Mouse (Mus musculus): ENCODE measurements around the gene Ankrd55. TPM values are rescaled to one million over a fixed set of nuclear protein-coding genes. Genes with fewer than 3 reads are reported as not detected.
A peak's percentile ranks its signal among the peaks of the same experiment; 100 is the strongest.

Ankrd55 gene
- polyA plus RNA-seq, 1 experiment from 2014 or later: 0.11 TPM

DNA sequence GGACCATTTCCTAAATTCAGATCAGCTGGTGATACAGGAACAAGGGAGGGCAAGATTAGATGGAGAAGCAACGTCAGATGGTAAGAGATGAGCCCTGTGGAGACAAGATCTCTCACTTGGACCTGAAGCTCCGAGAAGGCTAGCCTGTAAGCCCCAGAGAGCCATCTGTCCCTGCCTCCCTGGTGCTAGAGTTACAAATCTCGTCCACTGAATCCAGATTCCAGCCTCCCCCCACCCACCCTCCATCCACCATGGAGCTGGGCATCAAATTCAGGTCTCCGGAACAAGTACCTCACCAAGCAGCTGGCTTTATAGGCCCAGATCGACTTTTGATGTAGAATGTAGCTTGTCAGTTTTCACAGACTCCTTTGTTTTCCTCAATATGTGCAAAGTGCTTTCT lies 32.4 kb upstream of the Ankrd55 start:
- H3K4me2 ChIP-seq: no peak overlapping the region
- H3K9me3 ChIP-seq (ENCODE audit: control insufficient read depth, low read length): no peaks in the 10 kb centered on the region
- H3K4me3 ChIP-seq (ENCODE audit: low read depth, low read length): no peak overlapping the region
- H3K4me1 ChIP-seq (replicated peaks; ENCODE audit: control insufficient read depth, insufficient read depth, low read length): 0 out of 2 replicates have a peak, but pooled peaks cover 2% of the 10 kb centered on the region
- 75% methylated on average over 5 of the region's 5 CpGs for WGBS
- DNase-seq (ENCODE audit: low spot score) (no peak), ATAC-seq (replicated peaks; ENCODE audit: low FRiP score) (no peak)
- H3K9ac ChIP-seq (ENCODE audit: low read depth, low read length): no peak overlapping the region
- no peaks in the 10 kb centered on the region for H3K27me3 ChIP-seq (replicated peaks; ENCODE audit: control insufficient read depth, insufficient read depth, low read length)
- no peak overlapping the region for H3K27ac ChIP-seq (ENCODE audit: low read depth, low read length)
- no peaks in the 10 kb centered on the region for H3K36me3 ChIP-seq (ENCODE audit: control insufficient read depth, insufficient read depth, low read length)

DNA sequence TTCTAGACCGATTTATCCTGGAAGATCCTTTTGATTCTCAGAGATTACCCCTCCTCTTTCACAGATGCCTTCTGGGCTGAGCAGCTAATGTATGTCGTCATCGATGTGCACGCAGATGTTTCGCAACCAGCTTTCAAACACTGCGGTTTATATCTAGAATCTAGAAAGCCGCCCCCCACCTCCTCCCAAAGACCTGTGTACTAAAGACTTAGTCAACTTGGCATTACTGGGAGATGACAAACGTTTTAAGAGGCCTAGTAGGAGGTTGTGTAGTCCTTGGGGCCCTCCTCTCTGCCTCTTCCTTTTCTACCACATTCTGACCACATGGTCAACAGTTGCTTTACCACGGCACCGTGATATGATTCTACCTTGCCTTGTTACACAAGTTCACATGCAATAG lies 29.8 kb upstream of the Ankrd55 start:
- 48% methylated on average over 10 of the region's 10 CpGs for WGBS
- H3K4me3 ChIP-seq (ENCODE audit: low read depth, low read length): no peak overlapping the region
- H3K27ac ChIP-seq (ENCODE audit: low read depth, low read length): no peak overlapping the region

GRCm38 (mm10) chr13:112259398-112259797 lies 28.9 kb upstream of the Ankrd55 start:
- DNase-seq (ENCODE audit: low spot score): no peak
- H3K4me1 ChIP-seq (replicated peaks; ENCODE audit: control insufficient read depth, insufficient read depth, low read length): 0 out of 2 replicates have a peak, but pooled peaks cover 2% of the 10 kb centered on the region
- ATAC-seq (replicated peaks; ENCODE audit: low FRiP score): peak; percentile 66
- no peaks in the 10 kb centered on the region for H3K36me3 ChIP-seq (ENCODE audit: control insufficient read depth, insufficient read depth, low read length)
- H3K4me3 ChIP-seq (ENCODE audit: low read depth, low read length): no peak overlapping the region
- H3K4me2 ChIP-seq: no peak overlapping the region
- no peaks in the 10 kb centered on the region for H3K27me3 ChIP-seq (replicated peaks; ENCODE audit: control insufficient read depth, insufficient read depth, low read length)
- no peak overlapping the region for H3K27ac ChIP-seq (ENCODE audit: low read depth, low read length)
- WGBS: 40% methylated on average over 2 of the region's 2 CpGs
- no peak overlapping the region for H3K9ac ChIP-seq (ENCODE audit: low read depth, low read length)
- no peaks in the 10 kb centered on the region for H3K9me3 ChIP-seq (ENCODE audit: control insufficient read depth, low read length)

More for the DNA sequence above, 29.8 kb upstream of the Ankrd55 start:
- H3K4me1 ChIP-seq (replicated peaks; ENCODE audit: control insufficient read depth, insufficient read depth, low read length): 0 out of 2 replicates have a peak, but pooled peaks cover 2% of the 10 kb centered on the region
- no peak overlapping the region for H3K4me2 ChIP-seq
- H3K9ac ChIP-seq (ENCODE audit: low read depth, low read length): no peak overlapping the region
- no peaks in the 10 kb centered on the region for H3K36me3 ChIP-seq (ENCODE audit: control insufficient read depth, insufficient read depth, low read length)
- no peaks in the 10 kb centered on the region for H3K27me3 ChIP-seq (replicated peaks; ENCODE audit: control insufficient read depth, insufficient read depth, low read length)
- DNase-seq (ENCODE audit: low spot score) (no peak), ATAC-seq (replicated peaks; ENCODE audit: low FRiP score) (no peak)
- no peaks in the 10 kb centered on the region for H3K9me3 ChIP-seq (ENCODE audit: control insufficient read depth, low read length)

GRCm38 (mm10) chr13:112264666-112265065 lies 23.6 kb upstream of the Ankrd55 start:
- H3K9me3 ChIP-seq (ENCODE audit: control insufficient read depth, low read length): no peaks in the 10 kb centered on the region
- WGBS: 18% methylated on average over 4 of the region's 4 CpGs
- H3K27ac ChIP-seq (ENCODE audit: low read depth, low read length): no peak overlapping the region
- no peak overlapping the region for H3K4me2 ChIP-seq
- no peak overlapping the region for H3K9ac ChIP-seq (ENCODE audit: low read depth, low read length)
- H3K4me1 ChIP-seq (replicated peaks; ENCODE audit: control insufficient read depth, insufficient read depth, low read length): no peaks in the 10 kb centered on the region
- H3K36me3 ChIP-seq (ENCODE audit: control insufficient read depth, insufficient read depth, low read length): no peaks in the 10 kb centered on the region
- ATAC-seq (replicated peaks; ENCODE audit: low FRiP score) (no peak), DNase-seq (ENCODE audit: low spot score) (no peak)
- no peak overlapping the region for H3K4me3 ChIP-seq (ENCODE audit: low read depth, low read length)
- H3K27me3 ChIP-seq (replicated peaks; ENCODE audit: control insufficient read depth, insufficient read depth, low read length): no peaks in the 10 kb centered on the region

DNA sequence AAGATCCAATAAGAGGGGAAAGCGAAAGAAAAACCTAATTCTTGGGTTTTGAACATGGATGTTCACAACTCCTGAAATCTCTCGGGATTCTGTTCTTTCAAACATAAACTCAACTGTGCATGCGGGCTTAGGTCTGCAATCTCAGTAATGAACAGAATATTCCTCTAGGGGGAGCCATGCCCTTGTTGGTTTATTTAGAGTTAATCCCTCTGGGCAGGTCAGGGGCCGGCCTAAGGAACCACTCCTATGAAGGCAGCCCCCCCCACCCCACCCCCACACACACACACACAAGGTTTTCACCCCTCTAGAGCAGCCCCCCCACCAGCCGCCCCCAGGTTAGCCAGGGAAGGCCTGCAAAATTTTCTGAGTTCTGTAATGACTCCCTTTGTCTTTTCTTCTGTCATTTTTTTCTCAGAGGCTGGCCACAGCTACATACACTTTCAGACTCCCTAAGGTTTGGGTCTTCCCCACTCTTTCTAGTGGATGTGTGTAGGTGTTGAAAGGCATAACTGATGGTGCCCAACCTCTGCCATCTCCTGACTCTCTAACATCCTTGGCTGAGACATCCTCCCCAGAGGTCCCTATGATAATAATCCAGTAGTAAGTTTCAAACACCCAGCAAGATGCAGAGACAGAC lies 16.2 kb upstream of the Ankrd55 start:
- Histone ChIP-seq H3K9ac (ENCODE audit: low read depth, low read length) (no peak overlapping the region), H3K4me3 (ENCODE audit: low read depth, low read length) (no peak overlapping the region), H3K4me1 (replicated peaks; ENCODE audit: control insufficient read depth, insufficient read depth, low read length) (no peaks in the 10 kb centered on the region), H3K27ac (ENCODE audit: low read depth, low read length) (no peak overlapping the region), H3K36me3 (ENCODE audit: control insufficient read depth, insufficient read depth, low read length) (no peaks in the 10 kb centered on the region), H3K4me2 (no peak overlapping the region), H3K9me3 (ENCODE audit: control insufficient read depth, low read length) (no peaks in the 10 kb centered on the region), H3K27me3 (replicated peaks; ENCODE audit: control insufficient read depth, insufficient read depth, low read length) (no peaks in the 10 kb centered on the region)
- DNase-seq (ENCODE audit: low spot score): no peak
- no peak for ATAC-seq (replicated peaks; ENCODE audit: low FRiP score)
- WGBS: 19% methylated on average over 5 of the region's 5 CpGs

DNA sequence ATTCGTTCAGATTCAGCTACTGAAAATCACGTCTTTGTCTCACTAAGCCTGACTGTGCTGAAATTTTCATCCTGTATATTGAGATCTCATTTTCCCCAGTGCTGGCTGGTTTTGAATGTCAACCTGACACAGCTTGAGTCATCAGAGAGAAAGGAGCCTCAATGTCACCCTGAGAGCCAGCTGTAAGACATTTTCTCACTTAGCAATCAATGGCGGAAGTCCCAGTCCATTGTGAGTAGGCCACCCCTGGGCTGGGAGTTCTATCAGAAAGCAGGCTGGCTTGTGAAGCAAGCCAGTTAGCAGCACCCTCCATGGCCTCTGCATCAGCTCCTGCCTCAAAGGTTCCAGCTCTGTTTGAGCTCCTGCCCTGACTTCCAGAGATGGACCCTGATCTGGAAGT lies 13.6 kb upstream of the Ankrd55 start:
- no peak overlapping the region for H3K9ac ChIP-seq (ENCODE audit: low read depth, low read length)
- H3K4me2 ChIP-seq: no peak overlapping the region
- H3K27ac ChIP-seq (ENCODE audit: low read depth, low read length): no peak overlapping the region
- no peaks in the 10 kb centered on the region for H3K4me1 ChIP-seq (replicated peaks; ENCODE audit: control insufficient read depth, insufficient read depth, low read length)
- no peaks in the 10 kb centered on the region for H3K9me3 ChIP-seq (ENCODE audit: control insufficient read depth, low read length)
- no peaks in the 10 kb centered on the region for H3K27me3 ChIP-seq (replicated peaks; ENCODE audit: control insufficient read depth, insufficient read depth, low read length)
- no peaks in the 10 kb centered on the region for H3K36me3 ChIP-seq (ENCODE audit: control insufficient read depth, insufficient read depth, low read length)
- no peak for DNase-seq (ENCODE audit: low spot score)
- WGBS: 82% methylated on average over 3 of the region's 3 CpGs
- H3K4me3 ChIP-seq (ENCODE audit: low read depth, low read length): no peak overlapping the region
- no peak for ATAC-seq (replicated peaks; ENCODE audit: low FRiP score)

GRCm38 (mm10) chr13:112275951-112276350 lies 12.3 kb upstream of the Ankrd55 start:
- Histone ChIP-seq H3K9ac (ENCODE audit: low read depth, low read length) (no peak overlapping the region), H3K27me3 (replicated peaks; ENCODE audit: control insufficient read depth, insufficient read depth, low read length) (no peaks in the 10 kb centered on the region), H3K27ac (ENCODE audit: low read depth, low read length) (no peak overlapping the region), H3K4me2 (no peak overlapping the region), H3K36me3 (ENCODE audit: control insufficient read depth, insufficient read depth, low read length) (no peaks in the 10 kb centered on the region), H3K9me3 (ENCODE audit: control insufficient read depth, low read length) (no peaks in the 10 kb centered on the region), H3K4me3 (ENCODE audit: low read depth, low read length) (no peak overlapping the region), H3K4me1 (replicated peaks; ENCODE audit: control insufficient read depth, insufficient read depth, low read length) (no peaks in the 10 kb centered on the region)
- ATAC-seq (replicated peaks; ENCODE audit: low FRiP score): no peak
- WGBS: 81% methylated on average over 8 of the region's 8 CpGs
- DNase-seq (ENCODE audit: low spot score): no peak

DNA sequence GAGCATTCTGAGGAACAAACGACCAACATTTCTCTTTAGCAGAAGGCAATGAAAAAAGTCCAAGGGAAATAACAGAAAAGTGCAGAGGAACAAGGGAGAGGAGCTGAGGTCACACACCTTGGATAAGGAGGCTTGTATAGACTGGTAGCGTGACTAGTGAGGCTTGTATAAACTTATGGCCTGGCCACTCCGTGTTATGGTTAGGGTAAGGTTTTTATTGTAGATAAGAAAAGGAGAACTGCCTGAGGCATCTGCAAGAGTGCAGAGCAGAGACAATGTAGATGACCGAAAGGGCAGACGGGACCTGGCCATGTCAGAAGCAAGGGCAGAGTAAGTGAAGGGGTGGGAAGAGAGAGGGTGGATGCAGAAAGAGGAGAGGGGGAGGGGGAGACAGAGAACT lies 10.7 kb upstream of the Ankrd55 start:
- Histone ChIP-seq H3K9ac (ENCODE audit: low read depth, low read length) (no peak overlapping the region), H3K9me3 (ENCODE audit: control insufficient read depth, low read length) (no peaks in the 10 kb centered on the region), H3K4me1 (replicated peaks; ENCODE audit: control insufficient read depth, insufficient read depth, low read length) (no peaks in the 10 kb centered on the region), H3K4me3 (ENCODE audit: low read depth, low read length) (no peak overlapping the region), H3K36me3 (ENCODE audit: control insufficient read depth, insufficient read depth, low read length) (no peaks in the 10 kb centered on the region), H3K27me3 (replicated peaks; ENCODE audit: control insufficient read depth, insufficient read depth, low read length) (no peaks in the 10 kb centered on the region), H3K27ac (ENCODE audit: low read depth, low read length) (no peak overlapping the region), H3K4me2 (no peak overlapping the region)
- 31% methylated on average over 5 of the region's 5 CpGs for WGBS
- ATAC-seq (replicated peaks; ENCODE audit: low FRiP score) (no peak), DNase-seq (ENCODE audit: low spot score) (no peak)

- Histone ChIP-seq H3K9me3 (ENCODE audit: control insufficient read depth, low read length) (no peaks in the 10 kb centered on the region), H3K27me3 (replicated peaks; ENCODE audit: control insufficient read depth, insufficient read depth, low read length) (no peaks in the 10 kb centered on the region), H3K4me1 (replicated peaks; ENCODE audit: control insufficient read depth, insufficient read depth, low read length) (no peaks in the 10 kb centered on the region), H3K36me3 (ENCODE audit: control insufficient read depth, insufficient read depth, low read length) (no peaks in the 10 kb centered on the region), H3K27ac (ENCODE audit: low read depth, low read length) (no peak overlapping the region), H3K9ac (ENCODE audit: low read depth, low read length) (no peak overlapping the region), H3K4me3 (ENCODE audit: low read depth, low read length) (no peak overlapping the region), H3K4me2 (no peak overlapping the region)
- no peak for ATAC-seq (replicated peaks; ENCODE audit: low FRiP score)
- no peak for DNase-seq (ENCODE audit: low spot score)
- WGBS: 63% methylated on average over 7 of the region's 7 CpGs
Measured at GRCm38 (mm10) chr13:112278251-112278650, 10.0 kb upstream of the Ankrd55 start.

Measured in liver, embryonic 11.5 days (tissue).